Mouse (Mus musculus): ENCODE data around the gene Dennd1b. TPM values are rescaled to one million over a fixed set of nuclear protein-coding genes. Genes with fewer than 3 reads are reported as not detected.

The Dennd1b gene
- total and polyA plus RNA-seq, 2 experiments from 2014 or later: 8.9 to 19.8 TPM

- Histone ChIP-seq H3K4me2 (ENCODE audit: low read depth, low read length, poor library complexity, severe bottlenecking) (no peak overlapping the region), H3K4me3 (ENCODE audit: low read depth, low read length) (no peak overlapping the region), H3K27ac (ENCODE audit: low read depth, low read length) (no peak overlapping the region), H3K9ac (replicated peaks; ENCODE audit: low read length, poor library complexity, severe bottlenecking) (no peak overlapping the region), H3K4me1 (ENCODE audit: insufficient read depth, low read length) (no peaks in the 10 kb centered on the region), H3K36me3 (ENCODE audit: insufficient read depth, low read length) (no peaks in the 10 kb centered on the region), H3K27me3 (ENCODE audit: insufficient read depth, low read length) (no peaks in the 10 kb centered on the region), H3K9me3 (ENCODE audit: low read length) (no peaks in the 10 kb centered on the region)
- no peak for ATAC-seq (ENCODE audit: low FRiP score)
- 87% methylated on average over 2 of the region's 2 CpGs for WGBS
- no peak for DNase-seq (ENCODE audit: low spot score)
- no peak for TF ChIP-seq CTCF (IDR thresholded peaks at IDR 0.05)
These were observed 39.0 kb upstream of the Dennd1b start for GRCm38 (mm10) chr1:138924282-138924681.

GRCm38 (mm10) chr1:138928671-138929483 lies 34.4 kb upstream of the Dennd1b start:
- H3K36me3 ChIP-seq (ENCODE audit: insufficient read depth, low read length): no peaks in the 10 kb centered on the region
- H3K9ac ChIP-seq (replicated peaks; ENCODE audit: low read length, poor library complexity, severe bottlenecking): no peak overlapping the region
- TF ChIP-seq CTCF (IDR thresholded peaks at IDR 0.05): no peak
- whole genome bisulfite sequencing: 83% methylated on average over 11 of the region's 11 CpGs
- DNase-seq (ENCODE audit: low spot score) (peak; percentile 13), ATAC-seq (ENCODE audit: low FRiP score) (no peak)
- no peaks in the 10 kb centered on the region for H3K27me3 ChIP-seq (ENCODE audit: insufficient read depth, low read length)
- H3K4me3 ChIP-seq (ENCODE audit: low read depth, low read length): no peak overlapping the region
- H3K27ac ChIP-seq (ENCODE audit: low read depth, low read length): no peak overlapping the region
- no peaks in the 10 kb centered on the region for H3K9me3 ChIP-seq (ENCODE audit: low read length)
- no peaks in the 10 kb centered on the region for H3K4me1 ChIP-seq (ENCODE audit: insufficient read depth, low read length)
- H3K4me2 ChIP-seq (ENCODE audit: low read depth, low read length, poor library complexity, severe bottlenecking): no peak overlapping the region

GRCm38 (mm10) chr1:138929985-138930384 lies 33.2 kb upstream of the Dennd1b start:
- Histone ChIP-seq H3K36me3 (ENCODE audit: insufficient read depth, low read length) (no peaks in the 10 kb centered on the region), H3K4me3 (ENCODE audit: low read depth, low read length) (no peak overlapping the region), H3K9me3 (ENCODE audit: low read length) (no peaks in the 10 kb centered on the region), H3K27ac (ENCODE audit: low read depth, low read length) (no peak overlapping the region), H3K27me3 (ENCODE audit: insufficient read depth, low read length) (no peaks in the 10 kb centered on the region), H3K9ac (replicated peaks; ENCODE audit: low read length, poor library complexity, severe bottlenecking) (no peak overlapping the region), H3K4me2 (ENCODE audit: low read depth, low read length, poor library complexity, severe bottlenecking) (no peak overlapping the region), H3K4me1 (ENCODE audit: insufficient read depth, low read length) (no peaks in the 10 kb centered on the region)
- no peak for TF ChIP-seq CTCF (IDR thresholded peaks at IDR 0.05)
- DNase-seq (ENCODE audit: low spot score) (no peak), ATAC-seq (ENCODE audit: low FRiP score) (no peak)
- 79% methylated on average over 3 of the region's 3 CpGs for WGBS

- TF ChIP-seq CTCF (IDR thresholded peaks at IDR 0.05): no peak
- ATAC-seq (ENCODE audit: low FRiP score) (no peak), DNase-seq (ENCODE audit: low spot score) (no peak)
- Histone ChIP-seq H3K27me3 (ENCODE audit: insufficient read depth, low read length) (no peaks in the 10 kb centered on the region), H3K9me3 (ENCODE audit: low read length) (no peaks in the 10 kb centered on the region), H3K9ac (replicated peaks; ENCODE audit: low read length, poor library complexity, severe bottlenecking) (no peak overlapping the region), H3K4me2 (ENCODE audit: low read depth, low read length, poor library complexity, severe bottlenecking) (no peak overlapping the region), H3K27ac (ENCODE audit: low read depth, low read length) (no peak overlapping the region), H3K4me3 (ENCODE audit: low read depth, low read length) (no peak overlapping the region), H3K36me3 (ENCODE audit: insufficient read depth, low read length) (no peaks in the 10 kb centered on the region), H3K4me1 (ENCODE audit: insufficient read depth, low read length) (no peaks in the 10 kb centered on the region)
- WGBS: 76% methylated on average over 3 of the region's 3 CpGs
These were observed 32.4 kb upstream of the Dennd1b start for GRCm38 (mm10) chr1:138930856-138931255.

GRCm38 (mm10) chr1:138936169-138936568 lies 27.1 kb upstream of the Dennd1b start:
- DNase-seq (ENCODE audit: low spot score): no peak
- 83% methylated on average over 6 of the region's 6 CpGs for whole genome bisulfite sequencing
- ATAC-seq (ENCODE audit: low FRiP score): no peak
- Histone ChIP-seq H3K4me2 (ENCODE audit: low read depth, low read length, poor library complexity, severe bottlenecking) (no peak overlapping the region), H3K27me3 (ENCODE audit: insufficient read depth, low read length) (no peaks in the 10 kb centered on the region), H3K9ac (replicated peaks; ENCODE audit: low read length, poor library complexity, severe bottlenecking) (no peak overlapping the region), H3K4me3 (ENCODE audit: low read depth, low read length) (no peak overlapping the region), H3K36me3 (ENCODE audit: insufficient read depth, low read length) (no peaks in the 10 kb centered on the region), H3K4me1 (ENCODE audit: insufficient read depth, low read length) (no peaks in the 10 kb centered on the region), H3K27ac (ENCODE audit: low read depth, low read length) (no peak overlapping the region), H3K9me3 (ENCODE audit: low read length) (no peaks in the 10 kb centered on the region)
- TF ChIP-seq CTCF (IDR thresholded peaks at IDR 0.05): no peak

- ATAC-seq (ENCODE audit: low FRiP score) (no peak), DNase-seq (ENCODE audit: low spot score) (no peak)
These were observed 25.4 kb upstream of the Dennd1b start for GRCm38 (mm10) chr1:138937686-138938370.

More at GRCm38 (mm10) chr1:138937686-138938370, 25.4 kb upstream of the Dennd1b start:
- no peak overlapping the region for H3K4me2 ChIP-seq (ENCODE audit: low read depth, low read length, poor library complexity, severe bottlenecking)
- H3K27me3 ChIP-seq (ENCODE audit: insufficient read depth, low read length): no peaks in the 10 kb centered on the region
- H3K4me3 ChIP-seq (ENCODE audit: low read depth, low read length): no peak overlapping the region
- H3K36me3 ChIP-seq (ENCODE audit: insufficient read depth, low read length): no peaks in the 10 kb centered on the region
- H3K4me1 ChIP-seq (ENCODE audit: insufficient read depth, low read length): no peaks in the 10 kb centered on the region
- no peak overlapping the region for H3K27ac ChIP-seq (ENCODE audit: low read depth, low read length)
- WGBS: 80% methylated on average over 6 of the region's 6 CpGs
- H3K9ac ChIP-seq (replicated peaks; ENCODE audit: low read length, poor library complexity, severe bottlenecking): no peak overlapping the region
- TF ChIP-seq CTCF (IDR thresholded peaks at IDR 0.05): no peak
- H3K9me3 ChIP-seq (ENCODE audit: low read length): no peaks in the 10 kb centered on the region

Measured in midbrain, postnatal 0 days (tissue).